Mouse (Mus musculus) forebrain, embryonic 13.5 days (tissue): ENCODE measurements around the gene Lpin2. TPM values are rescaled to one million over a fixed set of nuclear protein-coding genes. Genes with fewer than 3 reads are reported as not detected.

Experiments used
- ATAC-seq: fragments of 200-750 bp; cut with Nextera tagmentation; 2 replicates; pipeline ENCODE4 v1.8.0; 2017
- H3K27ac ChIP-seq: fragments of 300-500 bp; sonication (generic); 2 replicates; pipeline ENCODE4 v1.5.1; 2015; ENCODE audit warnings: inconsistent platforms, mild to moderate bottlenecking, moderate library complexity
- H3K27me3 ChIP-seq: fragments of 300-500 bp; sonication (generic); 2 replicates; pipeline ENCODE4 v1.6.1; 2015; ENCODE audit warnings: mild to moderate bottlenecking, inconsistent platforms
- H3K36me3 ChIP-seq: fragments of 300-500 bp; sonication (generic); 2 replicates; pipeline ENCODE4 v1.6.1; 2015; ENCODE audit warnings: mild to moderate bottlenecking, inconsistent platforms; ENCODE audit not compliant: poor library complexity, severe bottlenecking
- H3K4me1 ChIP-seq: fragments of 300-500 bp; sonication (generic); 2 replicates; pipeline ENCODE4 v1.6.1; 2015; ENCODE audit warnings: inconsistent platforms
- H3K4me2 ChIP-seq: fragments of 300-500 bp; sonication (generic); 2 replicates; pipeline ENCODE4 v1.6.1; 2015; ENCODE audit warnings: inconsistent platforms, mild to moderate bottlenecking, moderate library complexity
- H3K4me3 ChIP-seq: fragments of 300-500 bp; sonication (generic); 2 replicates; pipeline ENCODE4 v1.5.1; 2015; ENCODE audit warnings: mild to moderate bottlenecking, inconsistent platforms
- H3K9ac ChIP-seq: fragments of 300-500 bp; sonication (generic); 2 replicates; pipeline ENCODE4 v1.6.1; 2015; ENCODE audit warnings: mild to moderate bottlenecking, inconsistent platforms
- H3K9me3 ChIP-seq: fragments of 300-500 bp; sonication (generic); replicated peaks from 2 replicates; pipeline ENCODE4 v1.6.1; 2016; ENCODE audit warnings: inconsistent platforms
- WGBS: fragments of 180-500 bp; shearing (Covaris S2); methylation state at CpG from one replicate; pipeline ENCODE4 v1.1.7; 2015; 5-methylcytosine and 5-hydroxymethylcytosine counted together
- polyA plus RNA-seq: library from polyadenylated mRNA; unstranded; fragments of >200 nt; fragmentation: Nextera tagmentation; extraction: Ambion mirVana; gene quantifications from 2 replicates; pipeline ENCODE4 v1.2.1, GENCODE M21; 2015

Gene Lpin2
- polyA plus RNA-seq, 1 experiment from 2014 or later, result 34.1 TPM

DNA sequence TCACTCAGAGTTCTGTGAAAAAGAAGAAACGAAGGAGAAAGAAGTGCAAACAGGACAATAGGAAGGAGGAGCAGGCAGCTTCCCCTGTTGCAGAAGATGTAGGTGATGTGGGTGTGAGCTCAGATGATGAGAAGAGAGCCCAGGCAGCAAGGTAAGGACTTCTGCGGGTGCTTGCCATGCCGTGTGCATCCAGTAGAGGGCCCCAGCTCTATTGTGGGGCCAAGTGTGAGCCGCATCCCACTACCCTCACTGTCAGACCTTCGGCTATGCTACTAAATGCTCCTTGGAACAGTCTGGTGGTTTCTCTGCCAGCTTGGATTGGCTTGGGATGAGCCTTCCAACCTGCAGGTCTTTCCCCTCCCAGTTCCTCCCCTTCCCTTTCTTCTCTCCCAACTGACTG, 42.7 kb downstream of the Lpin2 start:
- H3K4me2 ChIP-seq, result no peak overlapping the region
- H3K4me1 ChIP-seq, result no peaks in the 10 kb centered on the region
- no peak overlapping the region for H3K27ac ChIP-seq
- ATAC-seq, result 0 out of 2 replicates have a peak, but pooled peaks have one; percentile 50
- H3K4me3 ChIP-seq, result no peak overlapping the region
- 24% methylated on average over 5 of the region's 5 CpGs for WGBS
- H3K36me3 ChIP-seq, result peaks cover 11% of the 10 kb centered on the region; the same call in 1 of the 2 replicates
- H3K27me3 ChIP-seq, result no peaks in the 10 kb centered on the region
- no peak overlapping the region for H3K9ac ChIP-seq
- no peaks in the 10 kb centered on the region for H3K9me3 ChIP-seq

DNA sequence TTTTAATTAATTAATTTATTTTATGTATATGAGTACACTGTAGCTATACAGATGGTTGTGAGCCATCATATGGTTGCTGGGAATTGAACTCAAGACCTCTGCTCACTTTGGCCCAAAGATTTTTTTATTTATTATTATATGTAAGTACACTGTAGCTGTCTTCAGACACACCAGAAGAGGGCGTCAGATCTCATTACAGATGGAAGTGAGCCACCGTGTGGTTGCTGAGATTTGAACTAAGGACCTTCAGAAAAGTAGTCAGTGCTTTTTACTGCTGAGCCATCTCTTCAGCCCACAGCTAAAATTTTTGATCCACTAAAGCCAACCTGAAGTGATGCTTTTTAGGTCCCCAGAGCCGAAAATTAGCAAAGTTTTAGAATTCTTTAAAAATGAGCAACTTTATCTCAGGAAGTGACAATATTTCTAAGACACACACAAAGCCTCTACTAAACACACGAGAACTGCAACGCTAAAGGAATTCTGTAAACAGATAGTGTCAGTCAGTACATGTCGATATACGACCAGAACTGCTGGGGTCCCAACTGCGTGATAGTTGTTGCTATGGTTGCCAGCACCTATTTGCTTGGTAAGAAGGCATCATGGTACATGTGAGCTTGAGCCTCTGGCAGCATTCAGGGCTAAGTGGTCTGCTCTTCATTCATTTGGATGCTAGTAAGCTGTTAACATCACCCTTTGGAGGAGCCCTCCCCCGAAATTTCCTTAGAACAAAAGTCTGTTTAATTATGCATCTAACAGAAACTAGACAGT, 45.0 kb downstream of the Lpin2 start:
- Histone ChIP-seq H3K9me3 (no peaks in the 10 kb centered on the region), H3K27me3 (no peaks in the 10 kb centered on the region), H3K36me3 (peaks cover 24% of the 10 kb centered on the region), H3K4me1 (no peaks in the 10 kb centered on the region), H3K9ac (no peak overlapping the region), H3K4me2 (no peak overlapping the region), H3K4me3 (no peak overlapping the region), H3K27ac (no peak overlapping the region)
- WGBS, result 87% methylated on average over 9 of the region's 9 CpGs
- ATAC-seq, result no peak

DNA sequence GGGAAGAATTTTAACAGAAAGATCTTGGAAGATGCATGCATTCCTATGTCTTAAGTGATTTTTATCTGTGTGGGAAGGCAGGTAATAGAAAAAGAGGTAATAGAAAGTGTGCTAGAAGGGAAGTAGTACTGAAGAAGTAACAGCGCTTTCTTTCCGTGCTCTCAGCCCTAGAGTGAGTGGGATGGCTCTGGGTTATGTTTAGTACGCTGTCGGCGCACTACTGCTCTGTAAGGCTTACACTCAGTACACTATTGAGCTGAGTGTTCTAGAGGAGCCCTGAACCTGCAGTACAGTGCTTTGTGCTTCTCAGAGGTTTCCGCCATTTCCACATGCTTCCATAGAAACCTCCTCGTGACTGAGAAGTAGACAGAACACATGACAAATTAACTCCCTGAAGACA, 46.3 kb downstream of the Lpin2 start:
- WGBS, result 88% methylated on average over 7 of the region's 7 CpGs
- H3K4me3 ChIP-seq, result no peak overlapping the region
- no peak for ATAC-seq

DNA sequence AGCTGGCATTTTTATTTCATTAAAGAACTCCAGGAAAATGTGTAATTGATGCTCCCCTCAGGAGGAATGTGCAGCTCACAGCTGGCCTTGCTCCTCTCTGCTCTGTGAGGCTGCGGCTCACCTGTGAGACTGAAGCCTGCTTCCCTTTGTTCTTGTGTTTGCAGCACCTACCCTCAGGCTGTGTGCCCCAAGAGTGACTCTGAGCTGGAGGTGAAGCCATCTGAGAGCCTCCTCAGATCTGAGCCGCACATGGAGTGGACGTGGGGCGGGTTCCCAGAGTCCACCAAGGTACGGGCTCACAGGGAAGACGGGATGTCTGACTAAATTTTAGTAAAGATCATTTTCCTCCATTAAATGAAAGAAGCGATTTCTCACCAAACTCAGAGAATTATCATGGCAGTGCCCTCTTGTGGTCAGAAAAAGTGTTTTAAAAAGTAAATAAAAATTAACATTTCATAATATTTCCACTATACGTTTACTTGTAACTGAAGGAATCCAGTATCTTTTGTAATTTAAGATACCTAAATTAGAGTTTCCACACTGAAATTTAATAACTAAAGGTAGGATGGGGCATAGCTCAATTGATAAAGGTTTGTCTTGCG, 47.8 kb downstream of the Lpin2 start:
- Histone ChIP-seq H3K4me3 (no peak overlapping the region), H3K27ac (no peak overlapping the region), H3K4me1 (no peaks in the 10 kb centered on the region), H3K27me3 (no peaks in the 10 kb centered on the region), H3K36me3 (peaks cover 26% of the 10 kb centered on the region), H3K9ac (no peak overlapping the region), H3K4me2 (no peak overlapping the region), H3K9me3 (no peaks in the 10 kb centered on the region)
- 0 out of 2 replicates have a peak, but pooled peaks have one; percentile 48 for ATAC-seq
- WGBS, result 73% methylated on average over 9 of the region's 9 CpGs

More for the DNA sequence above, 46.3 kb downstream of the Lpin2 start:
- no peaks in the 10 kb centered on the region for H3K9me3 ChIP-seq
- H3K27ac ChIP-seq, result no peak overlapping the region
- peaks cover 31% of the 10 kb centered on the region for H3K36me3 ChIP-seq
- H3K4me2 ChIP-seq, result no peak overlapping the region
- no peak overlapping the region for H3K9ac ChIP-seq
- H3K27me3 ChIP-seq, result no peaks in the 10 kb centered on the region
- no peaks in the 10 kb centered on the region for H3K4me1 ChIP-seq

DNA sequence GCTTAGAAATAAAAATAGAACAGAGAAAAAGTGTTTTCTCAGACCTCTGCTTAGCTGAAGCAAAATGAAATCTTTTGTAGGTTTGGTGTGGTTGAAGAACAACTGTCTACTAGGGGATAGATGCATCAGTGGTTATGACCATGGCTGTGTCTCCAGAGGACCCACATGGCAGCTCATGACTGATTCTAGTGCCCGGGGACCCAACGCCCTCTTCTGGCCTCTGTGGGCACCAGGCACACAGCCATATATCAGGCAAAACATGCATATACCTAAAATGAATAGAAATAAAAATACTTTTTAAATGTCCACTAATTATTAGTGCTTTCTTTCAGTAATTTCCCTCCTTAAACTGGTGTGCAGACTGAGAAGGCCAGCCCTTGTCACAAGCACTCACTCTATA, 49.6 kb downstream of the Lpin2 start:
- 93% methylated on average over 2 of the region's 2 CpGs for whole genome bisulfite sequencing
- ATAC-seq, result no peak
- H3K4me3 ChIP-seq, result no peak overlapping the region

DNA sequence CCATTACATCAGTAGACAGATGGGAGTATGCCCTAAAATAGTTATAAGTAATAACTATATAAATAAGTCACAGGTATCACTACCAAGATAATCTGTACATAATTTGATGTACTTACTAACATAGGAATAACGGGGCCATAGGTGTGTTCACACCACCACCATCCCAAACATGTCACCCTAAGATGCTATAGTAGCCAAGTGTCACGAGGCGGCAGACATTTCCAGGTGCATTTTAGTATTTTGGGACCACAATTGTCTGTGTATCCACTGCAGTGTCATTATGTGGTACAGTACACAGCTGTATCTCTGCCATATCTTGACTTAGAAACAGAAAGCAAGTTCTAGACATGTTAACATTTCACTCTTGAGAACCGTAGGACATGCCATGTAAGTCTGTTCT, 50.9 kb downstream of the Lpin2 start:
- no peak overlapping the region for H3K4me2 ChIP-seq
- ATAC-seq, result no peak
- H3K4me1 ChIP-seq, result no peaks in the 10 kb centered on the region
- no peaks in the 10 kb centered on the region for H3K27me3 ChIP-seq
- H3K9me3 ChIP-seq, result no peaks in the 10 kb centered on the region
- H3K9ac ChIP-seq, result no peak overlapping the region
- H3K27ac ChIP-seq, result no peak overlapping the region
- WGBS, result 99% methylated on average over 4 of the region's 4 CpGs
- peaks cover 44% of the 10 kb centered on the region for H3K36me3 ChIP-seq
- no peak overlapping the region for H3K4me3 ChIP-seq

More for the DNA sequence above, 49.6 kb downstream of the Lpin2 start:
- Histone ChIP-seq H3K9me3 (no peaks in the 10 kb centered on the region), H3K9ac (no peak overlapping the region), H3K27ac (no peak overlapping the region), H3K27me3 (no peaks in the 10 kb centered on the region), H3K4me2 (no peak overlapping the region), H3K4me1 (no peaks in the 10 kb centered on the region), H3K36me3 (peaks cover 33% of the 10 kb centered on the region)

DNA sequence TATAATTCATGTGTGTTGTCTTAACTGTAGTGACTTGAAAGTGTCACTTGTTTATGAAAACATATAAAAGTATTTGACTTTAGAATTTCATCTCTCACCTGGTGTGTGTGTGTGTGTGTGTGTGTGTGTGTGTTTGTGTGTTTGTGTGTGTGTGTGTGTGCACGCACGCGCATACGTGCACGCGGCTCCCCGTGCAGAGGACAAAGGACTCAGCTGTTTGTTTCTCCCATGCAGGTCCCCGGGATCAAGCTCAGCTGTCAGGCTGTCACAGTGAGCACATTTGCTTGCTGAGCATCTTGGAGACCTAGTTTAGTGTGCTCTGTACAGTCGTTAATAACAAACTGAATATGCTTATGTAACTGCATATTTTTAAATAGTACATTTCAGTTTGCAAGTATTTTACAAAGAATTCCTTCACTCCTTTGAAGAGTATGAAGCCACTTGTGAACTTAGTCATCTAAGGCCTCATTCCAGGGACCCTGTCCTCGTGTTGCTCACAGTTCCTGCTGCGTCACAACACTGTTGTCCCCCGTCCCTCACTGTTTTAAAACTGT, 51.8 kb downstream of the Lpin2 start:
- H3K27ac ChIP-seq, result no peak overlapping the region
- H3K9ac ChIP-seq, result no peak overlapping the region
- H3K4me2 ChIP-seq, result no peak overlapping the region
- no peaks in the 10 kb centered on the region for H3K4me1 ChIP-seq
- 91% methylated on average over 12 of the region's 12 CpGs for WGBS
- no peak for ATAC-seq
- H3K27me3 ChIP-seq, result no peaks in the 10 kb centered on the region
- peaks cover 53% of the 10 kb centered on the region for H3K36me3 ChIP-seq
- H3K9me3 ChIP-seq, result no peaks in the 10 kb centered on the region
- no peak overlapping the region for H3K4me3 ChIP-seq

DNA sequence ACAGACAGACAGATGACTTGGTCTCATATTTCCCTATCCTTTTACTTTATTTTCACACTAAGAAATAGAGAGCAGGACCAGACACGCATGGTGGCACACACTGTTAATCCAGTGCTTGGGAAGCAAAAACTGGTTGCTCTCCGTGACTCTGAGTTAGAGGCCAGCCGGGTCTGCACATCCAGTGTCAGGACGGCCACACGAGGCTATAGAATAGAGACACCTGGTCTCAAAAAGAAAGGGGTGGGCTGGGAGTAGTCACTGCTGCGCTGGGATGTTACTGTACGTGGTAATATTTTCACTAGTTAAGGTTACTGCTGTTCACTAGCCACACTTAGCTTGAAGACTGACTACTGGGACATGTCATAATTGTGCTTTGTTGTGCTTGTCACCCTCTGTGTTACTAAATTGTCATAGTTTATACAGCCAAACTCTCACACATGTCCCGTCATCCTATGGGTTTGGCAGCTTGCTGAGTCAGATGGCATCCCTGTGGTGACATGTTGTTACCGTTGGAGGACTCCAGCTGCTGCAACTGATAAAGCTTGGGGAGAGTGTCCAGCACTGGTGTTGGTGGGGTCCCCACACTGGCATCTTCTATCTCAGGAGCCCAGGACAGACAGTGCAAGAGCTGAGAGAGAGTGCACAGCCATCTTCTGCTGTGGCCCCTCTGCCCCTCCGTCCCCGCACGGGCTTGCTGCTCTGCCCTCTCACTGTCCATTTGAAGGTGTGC, 53.0 kb downstream of the Lpin2 start:
- H3K9ac ChIP-seq, result no peak overlapping the region
- no peak overlapping the region for H3K4me3 ChIP-seq
- H3K36me3 ChIP-seq, result peaks cover 61% of the 10 kb centered on the region
- 90% methylated on average over 12 of the region's 12 CpGs for WGBS
- no peaks in the 10 kb centered on the region for H3K27me3 ChIP-seq
- H3K4me2 ChIP-seq, result no peak overlapping the region
- H3K27ac ChIP-seq, result no peak overlapping the region
- no peaks in the 10 kb centered on the region for H3K4me1 ChIP-seq
- ATAC-seq, result no peak
- no peaks in the 10 kb centered on the region for H3K9me3 ChIP-seq

DNA sequence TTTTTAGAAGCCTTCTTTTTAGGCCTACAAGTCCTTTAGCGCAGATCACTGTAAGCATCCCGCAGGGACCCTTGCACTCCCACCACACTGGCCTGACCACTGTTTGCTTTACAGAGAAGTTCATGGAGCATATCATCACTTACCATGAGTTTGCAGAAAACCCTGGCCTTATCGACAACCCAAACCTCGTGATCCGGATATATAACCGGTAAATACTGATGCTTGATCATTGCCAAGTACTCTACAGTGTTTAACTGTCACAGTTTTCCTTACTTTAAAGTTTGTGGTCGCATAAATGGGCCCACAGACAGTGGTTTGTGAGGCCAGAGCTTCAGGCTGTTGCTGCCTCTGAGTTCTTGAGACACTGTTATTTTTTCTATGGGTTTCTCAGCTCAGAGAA, 56.1 kb downstream of the Lpin2 start:
- no peak overlapping the region for H3K4me2 ChIP-seq
- no peak for ATAC-seq
- peaks cover 74% of the 10 kb centered on the region for H3K36me3 ChIP-seq
- H3K9ac ChIP-seq, result no peak overlapping the region
- no peak overlapping the region for H3K27ac ChIP-seq
- H3K27me3 ChIP-seq, result no peaks in the 10 kb centered on the region
- H3K4me1 ChIP-seq, result no peaks in the 10 kb centered on the region
- no peaks in the 10 kb centered on the region for H3K9me3 ChIP-seq
- WGBS, result 95% methylated on average over 7 of the region's 7 CpGs
- H3K4me3 ChIP-seq, result no peak overlapping the region

DNA sequence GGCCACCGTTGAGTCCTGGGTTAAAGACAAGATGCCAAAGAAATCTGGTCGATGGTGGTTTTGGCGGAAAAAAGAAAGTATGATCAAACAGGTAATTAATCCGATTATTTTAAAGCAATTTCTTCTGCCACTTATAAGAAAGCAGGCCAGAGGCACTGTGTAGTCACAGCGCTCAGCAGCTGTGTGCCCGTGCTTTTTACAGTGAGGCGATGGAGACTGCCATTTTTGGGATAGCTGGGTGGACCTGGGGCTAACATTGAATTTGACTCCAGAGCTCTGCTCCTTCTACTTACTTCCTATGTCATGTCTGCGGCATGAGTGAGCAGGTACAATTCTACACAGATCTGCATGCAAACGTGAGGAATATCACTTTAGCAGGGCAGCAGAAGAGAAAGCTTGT, 58.5 kb downstream of the Lpin2 start:
- H3K36me3 ChIP-seq, result peaks cover 87% of the 10 kb centered on the region
- H3K4me3 ChIP-seq, result no peak overlapping the region
- no peak for ATAC-seq

DNA sequence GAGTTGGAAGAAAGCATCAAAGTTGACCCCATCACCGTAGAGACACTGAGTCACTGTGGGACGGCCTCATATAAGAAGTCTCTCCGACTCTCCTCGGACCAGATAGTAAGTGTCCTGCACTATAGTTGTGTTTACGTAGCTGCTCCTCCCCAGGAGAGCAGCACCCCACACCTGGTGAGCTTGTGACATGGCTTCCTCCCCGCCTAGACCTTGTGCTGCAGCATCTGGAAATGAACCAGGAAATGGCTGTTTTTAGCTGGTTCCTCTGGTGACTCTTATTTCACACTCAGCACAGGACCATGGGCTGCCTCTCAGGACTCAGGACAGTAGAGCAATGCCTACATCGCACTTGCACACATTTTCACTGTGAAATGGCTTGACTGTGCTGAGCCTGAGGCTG, 60.3 kb downstream of the Lpin2 start:
- H3K9me3 ChIP-seq, result no peaks in the 10 kb centered on the region
- ATAC-seq, result no peak
- H3K4me3 ChIP-seq, result no peak overlapping the region
- no peak overlapping the region for H3K4me2 ChIP-seq
- peaks cover 96% of the 10 kb centered on the region for H3K36me3 ChIP-seq
- no peaks in the 10 kb centered on the region for H3K4me1 ChIP-seq
- H3K9ac ChIP-seq, result no peak overlapping the region
- H3K27ac ChIP-seq, result no peak overlapping the region
- WGBS, result 95% methylated on average over 7 of the region's 7 CpGs
- no peaks in the 10 kb centered on the region for H3K27me3 ChIP-seq

More for the DNA sequence above, 58.5 kb downstream of the Lpin2 start:
- no peaks in the 10 kb centered on the region for H3K9me3 ChIP-seq
- H3K27ac ChIP-seq, result no peak overlapping the region
- 94% methylated on average over 9 of the region's 9 CpGs for WGBS
- no peak overlapping the region for H3K4me2 ChIP-seq
- no peaks in the 10 kb centered on the region for H3K27me3 ChIP-seq
- no peak overlapping the region for H3K9ac ChIP-seq
- H3K4me1 ChIP-seq, result no peaks in the 10 kb centered on the region

DNA sequence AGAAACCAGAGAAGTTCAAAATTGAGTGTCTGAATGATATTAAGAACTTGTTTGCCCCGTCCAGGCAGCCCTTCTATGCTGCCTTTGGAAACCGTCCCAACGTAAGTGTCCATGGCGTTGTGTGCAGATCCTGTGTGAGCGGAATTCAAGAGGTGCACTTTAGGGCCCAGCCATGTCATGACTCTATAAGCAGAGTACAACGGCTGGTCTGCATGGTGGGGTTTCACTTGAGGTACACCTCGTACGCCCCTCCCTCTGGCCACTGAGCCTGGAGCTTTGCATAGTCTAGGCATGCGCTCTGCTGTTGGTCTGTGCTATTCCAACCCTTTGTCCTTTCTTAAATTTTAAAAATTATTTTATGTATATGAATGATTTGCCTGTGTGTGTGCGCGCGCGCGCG, 62.8 kb downstream of the Lpin2 start:
- WGBS, result 98% methylated on average over 15 of the region's 15 CpGs

More for the DNA sequence above, 62.8 kb downstream of the Lpin2 start:
- Histone ChIP-seq H3K4me2 (no peak overlapping the region), H3K9me3 (no peaks in the 10 kb centered on the region), H3K4me1 (no peaks in the 10 kb centered on the region), H3K27ac (no peak overlapping the region), H3K9ac (no peak overlapping the region), H3K4me3 (no peak overlapping the region), H3K27me3 (no peaks in the 10 kb centered on the region), H3K36me3 (peaks cover 98% of the 10 kb centered on the region)
- no peak for ATAC-seq
